8 mouse cellular contexts compared by ENCODE assay signal in the genomic region with DNA sequence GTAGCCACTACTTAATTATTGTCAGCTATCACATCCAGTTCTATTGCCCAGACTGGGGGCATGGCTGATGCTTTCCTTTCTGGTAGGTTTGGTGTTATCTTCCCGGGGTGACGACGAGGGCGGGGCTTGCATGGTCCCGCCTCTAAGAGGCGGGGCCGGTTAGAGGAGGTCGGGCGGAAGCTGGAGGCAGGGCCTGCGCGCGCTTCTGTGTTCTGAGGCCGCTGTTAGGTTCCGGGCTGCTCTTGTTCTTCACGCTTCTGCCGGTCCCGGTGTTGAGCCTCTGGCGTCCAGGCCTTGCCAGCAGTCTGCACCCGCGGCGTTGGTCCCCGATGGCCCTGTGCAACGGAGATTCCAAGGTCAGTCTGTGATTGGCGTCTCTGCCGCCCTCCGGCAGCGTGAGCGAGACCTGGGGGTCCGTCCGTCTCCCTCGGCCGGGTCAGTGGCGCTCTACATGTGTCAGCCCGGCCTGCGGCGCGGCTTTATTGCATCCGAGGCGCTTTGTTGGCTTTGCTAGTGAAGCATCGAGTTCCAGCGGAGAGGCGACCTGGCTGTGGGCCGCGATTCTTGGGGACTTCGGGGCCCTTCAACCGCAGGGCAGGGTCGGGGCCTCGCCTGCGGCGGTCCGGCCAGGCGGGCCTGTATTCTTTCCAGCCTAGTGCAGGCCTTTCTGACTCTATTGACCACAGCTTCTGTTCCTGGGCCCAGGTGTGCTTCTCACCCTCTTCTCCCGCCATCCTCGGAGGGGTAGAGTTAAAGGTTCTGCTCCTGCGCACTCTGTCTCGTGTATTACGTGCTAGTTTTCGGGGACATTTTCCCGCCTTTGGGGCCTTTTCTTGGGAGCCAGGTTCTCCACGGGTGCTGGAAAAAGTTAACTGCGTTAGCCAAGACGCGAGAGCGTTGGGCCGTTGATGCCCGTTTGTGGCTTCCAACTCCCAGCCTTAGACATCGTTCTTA. TPM values are rescaled to one million over a fixed set of nuclear protein-coding genes. Genes with fewer than 3 reads are reported as not detected.
DNase-seq lines count a peak whose midpoint lies in the region; ATAC-seq and TF ChIP-seq lines count a peak whose summit lies in the region.

Gene Gmps (plus strand): TSS at position 152 of the 954 bp plus-strand sequence.

- peak; percentile 96 for DNase-seq in A20 (ENCODE audit: low read depth, low spot score)
- peak; percentile 83 for DNase-seq in liver, adult 2 months (ENCODE audit: extremely low read depth, low read depth, low spot score)
- DNase-seq in splenic B cell, adult 2 months (ENCODE audit: low read depth, low spot score), result peak; percentile 95

- peaks cover 8% of the 10 kb centered on the region; the same call in 1 of the 2 replicates for H3K79me2 ChIP-seq in liver, adult 2 months (ENCODE audit: control insufficient read depth, insufficient read depth, low read length)
- peaks cover 48% of the 10 kb centered on the region for H3K79me2 ChIP-seq in myocyte (ENCODE audit: control insufficient read depth, insufficient read depth)

- ATAC-seq in heart, embryonic 11.5 days (replicated peaks; ENCODE audit: insufficient number of reproducible peaks, low FRiP score, low TSS enrichment), result peak; percentile 98
- peak; percentile 99 for ATAC-seq in kidney, embryonic 16.5 days (ENCODE audit: low FRiP score, low TSS enrichment)

- H3K27me3 ChIP-seq in heart, embryonic 11.5 days (ENCODE audit: control insufficient read depth, insufficient read depth, low read length), result no peaks in the 10 kb centered on the region
- H3K27me3 ChIP-seq in kidney, embryonic 16.5 days (ENCODE audit: insufficient read depth, low read length), result no peaks in the 10 kb centered on the region
- no peaks in the 10 kb centered on the region for H3K27me3 ChIP-seq in liver, adult 2 months (ENCODE audit: control insufficient read depth, insufficient read depth, low read length)
- H3K27me3 ChIP-seq in myocyte (ENCODE audit: control insufficient read depth, insufficient read depth, insufficient read length), result no peaks in the 10 kb centered on the region
- no peaks in the 10 kb centered on the region for H3K27me3 ChIP-seq in splenic B cell, adult 2 months (ENCODE audit: control insufficient read depth, insufficient read depth, low read length, poor library complexity, severe bottlenecking)

- H3K27ac ChIP-seq in bone marrow macrophage, adult 2 months (ENCODE audit: insufficient read depth, low read depth, low read length), result peak within 1 kb of the TSS; percentile 48
- H3K27ac ChIP-seq in embryonic fibroblast, embryonic 13.5 days (ENCODE audit: insufficient read depth, low read length), result peak within 1 kb of the TSS; percentile 43
- H3K27ac ChIP-seq in heart, embryonic 11.5 days (ENCODE audit: low read depth, low read length), result peak within 1 kb of the TSS; percentile 94
- peak within 1 kb of the TSS; percentile 94 for H3K27ac ChIP-seq in kidney, embryonic 16.5 days (ENCODE audit: low read length)
- peak within 1 kb of the TSS; percentile 90 for H3K27ac ChIP-seq in liver, adult 2 months (replicated peaks; ENCODE audit: insufficient read depth, low read depth, low read length)

- H3K36me3 ChIP-seq in heart, embryonic 11.5 days (ENCODE audit: control insufficient read depth, insufficient read depth, low read length), result 0 out of 2 replicates have a peak, but pooled peaks cover 6% of the 10 kb centered on the region
- peaks cover 4% of the 10 kb centered on the region for H3K36me3 ChIP-seq in kidney, embryonic 16.5 days (ENCODE audit: insufficient read depth, low read length)
- H3K36me3 ChIP-seq in liver, adult 2 months (ENCODE audit: control insufficient read depth, insufficient read depth, low read length), result peaks cover 9% of the 10 kb centered on the region
- peaks cover 8% of the 10 kb centered on the region for H3K36me3 ChIP-seq in myocyte (ENCODE audit: control insufficient read depth, insufficient read depth)
- H3K36me3 ChIP-seq in splenic B cell, adult 2 months (ENCODE audit: control insufficient read depth, insufficient read depth, low read length, poor library complexity, severe bottlenecking), result 0 out of 2 replicates have a peak, but pooled peaks cover 3% of the 10 kb centered on the region

- H3K9ac ChIP-seq in heart, embryonic 11.5 days (ENCODE audit: low read depth, low read length), result peak within 1 kb of the TSS; percentile 99
- peak within 1 kb of the TSS; percentile 90 for H3K9ac ChIP-seq in kidney, embryonic 16.5 days (replicated peaks; ENCODE audit: low read length)
- peak within 1 kb of the TSS; percentile 97 for H3K9ac ChIP-seq in liver, adult 2 months (ENCODE audit: low read depth, low read length)

- TF ChIP-seq POLR2A in bone marrow macrophage, adult 2 months (IDR thresholded peaks at IDR 0.05; ENCODE audit: borderline replicate concordance, low read depth, low read length), result no peak
- peak; percentile 95 for TF ChIP-seq POLR2A in embryonic fibroblast, embryonic 13.5 days (IDR thresholded peaks at IDR 0.05; ENCODE audit: low read depth, low read length)
- peak; percentile 79 for TF ChIP-seq POLR2A in liver, adult 2 months (IDR thresholded peaks at IDR 0.05; ENCODE audit: extremely low read depth, insufficient read depth, low read length)
- TF ChIP-seq POLR2A in myocyte (IDR thresholded peaks at IDR 0.05; ENCODE audit: insufficient read length, low read depth), result peak; percentile 84

- WGBS in heart, embryonic 11.5 days (ENCODE audit: insufficient replicate concordance), result under 1% methylated on average over 67 of the region's 67 CpGs
- WGBS in kidney, embryonic 16.5 days, result under 1% methylated on average over 67 of the region's 67 CpGs
- under 1% methylated on average over 67 of the region's 67 CpGs for WGBS in liver, adult 2 months

- H3K4me3 ChIP-seq in bone marrow macrophage, adult 2 months (ENCODE audit: insufficient read depth, low read length), result peak within 1 kb of the TSS; percentile 85
- H3K4me3 ChIP-seq in embryonic fibroblast, embryonic 13.5 days (ENCODE audit: insufficient read depth, low read length), result peak within 1 kb of the TSS; percentile 87
- H3K4me3 ChIP-seq in heart, embryonic 11.5 days (ENCODE audit: low read depth, low read length), result peak within 1 kb of the TSS; percentile 94
- peak within 1 kb of the TSS; percentile 97 for H3K4me3 ChIP-seq in kidney, embryonic 16.5 days (ENCODE audit: low read length)
- peak within 1 kb of the TSS; percentile 97 for H3K4me3 ChIP-seq in liver, adult 2 months (ENCODE audit: insufficient read depth, low read depth, low read length)
- peak within 1 kb of the TSS; percentile 87 for H3K4me3 ChIP-seq in myocyte

- peak within 1 kb of the TSS; percentile 38 for H3ac ChIP-seq in myocyte (ENCODE audit: control insufficient read depth, insufficient read length)

- peaks cover 11% of the 10 kb centered on the region for H3K4me1 ChIP-seq in bone marrow macrophage, adult 2 months (ENCODE audit: control insufficient read depth, insufficient read depth, low read length)
- H3K4me1 ChIP-seq in embryonic fibroblast, embryonic 13.5 days (ENCODE audit: control insufficient read depth, insufficient read depth, low read length), result peaks cover 3% of the 10 kb centered on the region
- H3K4me1 ChIP-seq in heart, embryonic 11.5 days (ENCODE audit: control insufficient read depth, insufficient read depth, low read length), result peaks cover 15% of the 10 kb centered on the region
- peaks cover 22% of the 10 kb centered on the region for H3K4me1 ChIP-seq in kidney, embryonic 16.5 days (ENCODE audit: insufficient read depth, low read length)
- no peaks in the 10 kb centered on the region; the same call in 1 of the 2 replicates for H3K4me1 ChIP-seq in liver, adult 2 months (ENCODE audit: control insufficient read depth, insufficient read depth, low read length)

- peak within 1 kb of the TSS; percentile 79 for H3K4me2 ChIP-seq in heart, embryonic 11.5 days
- H3K4me2 ChIP-seq in kidney, embryonic 16.5 days (replicated peaks; ENCODE audit: low read depth, low read length), result peak within 1 kb of the TSS; percentile 76
- peak within 1 kb of the TSS; percentile 87 for H3K4me2 ChIP-seq in myocyte (ENCODE audit: low read depth)

- no peak for TF ChIP-seq CTCF in bone marrow macrophage, adult 2 months (IDR thresholded peaks at IDR 0.05; ENCODE audit: low read depth, low read length)
- no peak for TF ChIP-seq CTCF in embryonic fibroblast, embryonic 13.5 days (IDR thresholded peaks at IDR 0.05; ENCODE audit: borderline replicate concordance, insufficient read depth, low read length)
- no peak for TF ChIP-seq CTCF in liver, adult 2 months (IDR thresholded peaks at IDR 0.05; ENCODE audit: low read depth, low read length)

- H3K9me3 ChIP-seq in heart, embryonic 11.5 days (replicated peaks; ENCODE audit: control insufficient read depth, low read length), result no peaks in the 10 kb centered on the region
- H3K9me3 ChIP-seq in kidney, embryonic 16.5 days (ENCODE audit: low read length), result no peaks in the 10 kb centered on the region

TF ChIP-seq in myocyte, 11 proteins besides CTCF, POLR2A, EP300 and RAD21:
- no peak for TF ChIP-seq TCF3 (IDR thresholded peaks at IDR 0.05; ENCODE audit: insufficient read length, low read depth)
- TF ChIP-seq MAX (IDR thresholded peaks at IDR 0.05; ENCODE audit: low read depth), result no peak
- TF ChIP-seq E2F4 (IDR thresholded peaks at IDR 0.05; ENCODE audit: insufficient read depth), result peak; percentile 15
- no peak for TF ChIP-seq MYOD1 (IDR thresholded peaks at IDR 0.05; ENCODE audit: control insufficient read depth in 1 of 3, insufficient read length in 2 of 3, low read depth in 2 of 3)
- no peak for TF ChIP-seq CEBPB (IDR thresholded peaks at IDR 0.05; ENCODE audit: insufficient read depth, poor library complexity, severe bottlenecking)
- TF ChIP-seq TCF12 (IDR thresholded peaks at IDR 0.05; ENCODE audit: insufficient read depth, poor library complexity, severe bottlenecking), result no peak
- no peak for TF ChIP-seq MYOG (IDR thresholded peaks at IDR 0.05; ENCODE audit: control insufficient read depth in 1 of 3, insufficient read depth in 1 of 3, insufficient read length in 2 of 3, low read depth in 2 of 3)
- TF ChIP-seq POLR2AphosphoS2 (IDR thresholded peaks at IDR 0.05; ENCODE audit: insufficient read length, low read depth), result peak; percentile 88
- no peak for TF ChIP-seq REST (IDR thresholded peaks at IDR 0.05; ENCODE audit: insufficient read depth, insufficient read length)
- no peak for TF ChIP-seq USF1 (IDR thresholded peaks at IDR 0.05; ENCODE audit: low read depth)
- TF ChIP-seq SRF (IDR thresholded peaks at IDR 0.05; ENCODE audit: control insufficient read depth, insufficient read length, low read depth), result peak; percentile 41
TF ChIP-seq in myocyte: peak in this region for 3.

RNA-seq across cellular contexts. Expression of gene Gmps, which starts in this region (rescaled TPM):
- polyA plus RNA-seq in bone marrow macrophage, adult 2 months (2012; ENCODE audit: insufficient read depth, insufficient read length, missing spikeins), result 8.2 and 8.9 TPM in 2 replicates
- polyA plus RNA-seq in embryonic fibroblast, embryonic 13.5 days (2011; ENCODE audit: insufficient read length, low read depth, missing spikeins), result 23.0 and 24.9 TPM in 2 replicates
- 45.8 and 48.7 TPM in 2 replicates for polyA plus RNA-seq in heart, embryonic 11.5 days (2014; fragmentation: Nextera tagmentation; extraction: Ambion mirVana)
- polyA plus RNA-seq in kidney, embryonic 16.5 days (2015; fragmentation: Nextera tagmentation; extraction: Ambion mirVana), result 46.4 and 48.4 TPM in 2 replicates
- 9.2 and 9.6 TPM in 2 replicates for total RNA-seq in liver, adult 2 months (2014; rRNA removed)
- polyA plus RNA-seq in liver, adult 2 months (2012; rRNA removed), result 2.8 and 3.4 TPM in 2 replicates
- polyA plus RNA-seq in myocyte (2012; fragmentation: generic; extraction: Trizol), result 7.2 TPM

Comparison
In these comparisons a context has a peak if more than half of its experiments do, and no peak if none do; other contexts are left out.
1. Peak in every context shown above with its lines: DNase-seq, ATAC-seq, H3K4me3 ChIP-seq and H3K27ac ChIP-seq.
2. H3K27ac ChIP-seq: peak in every context shown above with its lines; median percentile 94 in heart, embryonic 11.5 days; 94 in kidney, embryonic 16.5 days; 90 in liver, adult 2 months; 48 in bone marrow macrophage, adult 2 months; 43 in embryonic fibroblast, embryonic 13.5 days.